Mouse (Mus musculus) thymus, postnatal 25 days (tissue): ENCODE data around the gene Ncam1.

ENCODE experiments used
- DNase-seq: peaks from one replicate; pipeline ENCODE4 v3.0.0; 2022

Ncam1 gene

GRCm38 (mm10) chr9:49751466-49751865 is 47.3 kb downstream of the Ncam1 start:
- DNase-seq: no peak

GRCm38 (mm10) chr9:49746176-49746575 is 52.5 kb downstream of the Ncam1 start:
- no peak for DNase-seq

GRCm38 (mm10) chr9:49745696-49746095 is 53.0 kb downstream of the Ncam1 start:
- no peak for DNase-seq

GRCm38 (mm10) chr9:49744286-49744685 is 54.4 kb downstream of the Ncam1 start:
- no peak for DNase-seq

GRCm38 (mm10) chr9:49739935-49740334 is 58.8 kb downstream of the Ncam1 start:
- no peak for DNase-seq

- no peak for DNase-seq
These were observed 60.2 kb downstream of the Ncam1 start for GRCm38 (mm10) chr9:49738546-49738945.

GRCm38 (mm10) chr9:49737166-49737565 is 61.6 kb downstream of the Ncam1 start:
- no peak for DNase-seq

GRCm38 (mm10) chr9:49734348-49735007 is 64.2 kb downstream of the Ncam1 start:
- no peak for DNase-seq

- no peak for DNase-seq
These were observed 65.0 kb downstream of the Ncam1 start for GRCm38 (mm10) chr9:49733726-49734125.

- no peak for DNase-seq
These were observed 69.2 kb downstream of the Ncam1 start for GRCm38 (mm10) chr9:49729479-49729878.

- no peak for DNase-seq
These were observed 70.5 kb downstream of the Ncam1 start for GRCm38 (mm10) chr9:49728211-49728610.

- DNase-seq: no peak
These were observed 76.0 kb downstream of the Ncam1 start for GRCm38 (mm10) chr9:49722765-49723164.

GRCm38 (mm10) chr9:49715121-49715520 is 83.6 kb downstream of the Ncam1 start:
- no peak for DNase-seq

- DNase-seq: no peak
These were observed 84.6 kb downstream of the Ncam1 start for GRCm38 (mm10) chr9:49714091-49714490.

GRCm38 (mm10) chr9:49707646-49708045 is 91.1 kb downstream of the Ncam1 start:
- DNase-seq: no peak

- no peak for DNase-seq
These were observed 94.3 kb downstream of the Ncam1 start for GRCm38 (mm10) chr9:49704196-49704967.

- DNase-seq: no peak
These were observed 103.4 kb downstream of the Ncam1 start for GRCm38 (mm10) chr9:49695371-49695770.

GRCm38 (mm10) chr9:49692791-49693190 is 105.9 kb downstream of the Ncam1 start:
- no peak for DNase-seq

- DNase-seq: no peak
These were observed 107.4 kb downstream of the Ncam1 start for GRCm38 (mm10) chr9:49691344-49691743.

GRCm38 (mm10) chr9:49683566-49684273 is 115.0 kb downstream of the Ncam1 start:
- DNase-seq: no peak

- no peak for DNase-seq
These were observed 116.8 kb downstream of the Ncam1 start for GRCm38 (mm10) chr9:49681848-49682469.

- DNase-seq: no peak
These were observed 119.5 kb downstream of the Ncam1 start for GRCm38 (mm10) chr9:49679270-49679669.
